Mouse (Mus musculus): ENCODE data around the gene Wdr72. TPM values are rescaled to one million over a fixed set of nuclear protein-coding genes. Genes with fewer than 3 reads are reported as not detected.

Wdr72 gene
- polyA plus RNA-seq, 1 experiment from 2014 or later: 0.96 TPM

GRCm38 (mm10) chr9:74277752-74278385 lies 167.7 kb downstream of the Wdr72 start:
- Histone ChIP-seq H3K9me3 (ENCODE audit: control insufficient read depth, low read length) (no peaks in the 10 kb centered on the region), H3K36me3 (replicated peaks; ENCODE audit: control insufficient read depth, insufficient read depth) (no peaks in the 10 kb centered on the region), H3K27me3 (ENCODE audit: control insufficient read depth, insufficient read depth, low read length) (no peaks in the 10 kb centered on the region), H3K4me3 (replicated peaks; ENCODE audit: low read length) (no peak overlapping the region), H3K27ac (peak overlapping the region; percentile 9; the same call in 1 of the 2 replicates), H3K9ac (no peak overlapping the region), H3K4me1 (replicated peaks; ENCODE audit: control insufficient read depth, insufficient read depth, low read length) (peaks cover 21% of the 10 kb centered on the region), H3K4me2 (replicated peaks) (peak overlapping the region; percentile 39)
- DNase-seq (ENCODE audit: low spot score) (peak; percentile 61), ATAC-seq (ENCODE audit: low FRiP score) (peak; percentile 46; the same call in 1 of the 2 replicates)
- 10% methylated on average over 14 of the region's 14 CpGs for WGBS

- Histone ChIP-seq H3K4me1 (replicated peaks; ENCODE audit: control insufficient read depth, insufficient read depth, low read length) (peaks cover 15% of the 10 kb centered on the region), H3K9ac (no peak overlapping the region), H3K4me2 (replicated peaks) (no peak overlapping the region), H3K27me3 (ENCODE audit: control insufficient read depth, insufficient read depth, low read length) (no peaks in the 10 kb centered on the region), H3K36me3 (replicated peaks; ENCODE audit: control insufficient read depth, insufficient read depth) (no peaks in the 10 kb centered on the region), H3K4me3 (replicated peaks; ENCODE audit: low read length) (no peak overlapping the region), H3K9me3 (ENCODE audit: control insufficient read depth, low read length) (no peaks in the 10 kb centered on the region), H3K27ac (peak overlapping the region; percentile 66)
- ATAC-seq (ENCODE audit: low FRiP score) (no peak), DNase-seq (ENCODE audit: low spot score) (no peak)
- 27% methylated on average over 3 of the region's 3 CpGs for WGBS
These were observed 171.9 kb downstream of the Wdr72 start for GRCm38 (mm10) chr9:74282072-74282471.

GRCm38 (mm10) chr9:74286210-74286609 lies 176.1 kb downstream of the Wdr72 start:
- DNase-seq (ENCODE audit: low spot score) (peak; percentile 67), ATAC-seq (ENCODE audit: low FRiP score) (no peak)
- no peak overlapping the region for H3K9ac ChIP-seq
- H3K4me3 ChIP-seq (replicated peaks; ENCODE audit: low read length): no peak overlapping the region
- H3K9me3 ChIP-seq (ENCODE audit: control insufficient read depth, low read length): no peaks in the 10 kb centered on the region
- H3K36me3 ChIP-seq (replicated peaks; ENCODE audit: control insufficient read depth, insufficient read depth): no peaks in the 10 kb centered on the region
- no peaks in the 10 kb centered on the region for H3K4me1 ChIP-seq (replicated peaks; ENCODE audit: control insufficient read depth, insufficient read depth, low read length)
- no peak overlapping the region for H3K4me2 ChIP-seq (replicated peaks)
- no peaks in the 10 kb centered on the region for H3K27me3 ChIP-seq (ENCODE audit: control insufficient read depth, insufficient read depth, low read length)
- WGBS: 52% methylated on average over 2 of the region's 2 CpGs
- 0 out of 2 replicates have a peak overlapping the region, but pooled peaks have one; percentile 35 for H3K27ac ChIP-seq

GRCm38 (mm10) chr9:74294479-74294878 lies 184.3 kb downstream of the Wdr72 start:
- no peak for ATAC-seq (ENCODE audit: low FRiP score)
- no peak for DNase-seq (ENCODE audit: low spot score)
- Histone ChIP-seq H3K9me3 (ENCODE audit: control insufficient read depth, low read length) (no peaks in the 10 kb centered on the region), H3K4me2 (replicated peaks) (no peak overlapping the region), H3K4me3 (replicated peaks; ENCODE audit: low read length) (no peak overlapping the region), H3K27me3 (ENCODE audit: control insufficient read depth, insufficient read depth, low read length) (no peaks in the 10 kb centered on the region), H3K4me1 (replicated peaks; ENCODE audit: control insufficient read depth, insufficient read depth, low read length) (no peaks in the 10 kb centered on the region), H3K36me3 (replicated peaks; ENCODE audit: control insufficient read depth, insufficient read depth) (no peaks in the 10 kb centered on the region), H3K9ac (no peak overlapping the region), H3K27ac (no peak overlapping the region)
- 82% methylated on average over 3 of the region's 3 CpGs for WGBS

GRCm38 (mm10) chr9:74318771-74319170 lies 208.6 kb downstream of the Wdr72 start:
- Histone ChIP-seq H3K9me3 (ENCODE audit: control insufficient read depth, low read length) (no peaks in the 10 kb centered on the region), H3K4me3 (replicated peaks; ENCODE audit: low read length) (no peak overlapping the region), H3K9ac (no peak overlapping the region), H3K27ac (no peak overlapping the region), H3K36me3 (replicated peaks; ENCODE audit: control insufficient read depth, insufficient read depth) (no peaks in the 10 kb centered on the region), H3K4me2 (replicated peaks) (no peak overlapping the region), H3K27me3 (ENCODE audit: control insufficient read depth, insufficient read depth, low read length) (no peaks in the 10 kb centered on the region), H3K4me1 (replicated peaks; ENCODE audit: control insufficient read depth, insufficient read depth, low read length) (no peaks in the 10 kb centered on the region)
- no peak for DNase-seq (ENCODE audit: low spot score)
- WGBS: 94% methylated on average over 1 of the region's 1 CpGs
- ATAC-seq (ENCODE audit: low FRiP score): no peak

GRCm38 (mm10) chr9:74324089-74324924 lies 214.2 kb downstream of the Wdr72 start:
- WGBS: 68% methylated on average over 11 of the region's 11 CpGs
- no peaks in the 10 kb centered on the region for H3K9me3 ChIP-seq (ENCODE audit: control insufficient read depth, low read length)
- no peak for DNase-seq (ENCODE audit: low spot score)

GRCm38 (mm10) chr9:74324925-74325295 lies 214.8 kb downstream of the Wdr72 start:
- DNase-seq (ENCODE audit: low spot score): no peak
- no peak overlapping the region for H3K4me3 ChIP-seq (replicated peaks; ENCODE audit: low read length)
- H3K9me3 ChIP-seq (ENCODE audit: control insufficient read depth, low read length): no peaks in the 10 kb centered on the region
- no peaks in the 10 kb centered on the region for H3K27me3 ChIP-seq (ENCODE audit: control insufficient read depth, insufficient read depth, low read length)
- no peak for ATAC-seq (ENCODE audit: low FRiP score)
- H3K36me3 ChIP-seq (replicated peaks; ENCODE audit: control insufficient read depth, insufficient read depth): no peaks in the 10 kb centered on the region
- no peak overlapping the region for H3K27ac ChIP-seq
- no peaks in the 10 kb centered on the region for H3K4me1 ChIP-seq (replicated peaks; ENCODE audit: control insufficient read depth, insufficient read depth, low read length)
- WGBS: 60% methylated on average over 3 of the region's 3 CpGs
- H3K4me2 ChIP-seq (replicated peaks): no peak overlapping the region
- no peak overlapping the region for H3K9ac ChIP-seq

More at GRCm38 (mm10) chr9:74324089-74324924, 214.2 kb downstream of the Wdr72 start:
- Histone ChIP-seq H3K27ac (no peak overlapping the region), H3K4me3 (replicated peaks; ENCODE audit: low read length) (no peak overlapping the region), H3K36me3 (replicated peaks; ENCODE audit: control insufficient read depth, insufficient read depth) (no peaks in the 10 kb centered on the region), H3K9ac (no peak overlapping the region), H3K27me3 (ENCODE audit: control insufficient read depth, insufficient read depth, low read length) (no peaks in the 10 kb centered on the region), H3K4me2 (replicated peaks) (no peak overlapping the region), H3K4me1 (replicated peaks; ENCODE audit: control insufficient read depth, insufficient read depth, low read length) (no peaks in the 10 kb centered on the region)
- no peak for ATAC-seq (ENCODE audit: low FRiP score)

GRCm38 (mm10) chr9:74325981-74326380 lies 215.8 kb downstream of the Wdr72 start:
- Histone ChIP-seq H3K27me3 (ENCODE audit: control insufficient read depth, insufficient read depth, low read length) (no peaks in the 10 kb centered on the region), H3K36me3 (replicated peaks; ENCODE audit: control insufficient read depth, insufficient read depth) (no peaks in the 10 kb centered on the region), H3K4me3 (replicated peaks; ENCODE audit: low read length) (no peak overlapping the region), H3K9ac (no peak overlapping the region), H3K4me1 (replicated peaks; ENCODE audit: control insufficient read depth, insufficient read depth, low read length) (0 out of 2 replicates have a peak, but pooled peaks cover 3% of the 10 kb centered on the region), H3K9me3 (ENCODE audit: control insufficient read depth, low read length) (no peaks in the 10 kb centered on the region), H3K4me2 (replicated peaks) (no peak overlapping the region), H3K27ac (no peak overlapping the region)
- WGBS: 83% methylated on average over 1 of the region's 1 CpGs
- DNase-seq (ENCODE audit: low spot score) (no peak), ATAC-seq (ENCODE audit: low FRiP score) (no peak)

- no peak for DNase-seq (ENCODE audit: low spot score)
- Histone ChIP-seq H3K4me2 (replicated peaks) (no peak overlapping the region), H3K9ac (no peak overlapping the region), H3K4me1 (replicated peaks; ENCODE audit: control insufficient read depth, insufficient read depth, low read length) (0 out of 2 replicates have a peak, but pooled peaks cover 10% of the 10 kb centered on the region), H3K9me3 (ENCODE audit: control insufficient read depth, low read length) (no peaks in the 10 kb centered on the region), H3K36me3 (replicated peaks; ENCODE audit: control insufficient read depth, insufficient read depth) (no peaks in the 10 kb centered on the region), H3K4me3 (replicated peaks; ENCODE audit: low read length) (no peak overlapping the region), H3K27me3 (ENCODE audit: control insufficient read depth, insufficient read depth, low read length) (no peaks in the 10 kb centered on the region), H3K27ac (no peak overlapping the region)
- WGBS: 78% methylated on average over 5 of the region's 5 CpGs
- no peak for ATAC-seq (ENCODE audit: low FRiP score)
These were observed 218.7 kb downstream of the Wdr72 start for GRCm38 (mm10) chr9:74328821-74329220.

All from hindbrain, embryonic 14.5 days (tissue).